Mouse (Mus musculus): ENCODE measurements around the gene Drg1. TPM values are rescaled to one million over a fixed set of nuclear protein-coding genes. Genes with fewer than 3 reads are reported as not detected.
A peak's percentile ranks its signal among the peaks of the same experiment; 100 is the strongest.
"Not testable (repeated sequence)": the region's sequence is repeated elsewhere in the genome, so short reads cannot be mapped to it uniquely, and the experiment has no call there.

Drg1 gene
- polyA plus RNA-seq, 1 experiment from 2014 or later = 229 TPM

DNA sequence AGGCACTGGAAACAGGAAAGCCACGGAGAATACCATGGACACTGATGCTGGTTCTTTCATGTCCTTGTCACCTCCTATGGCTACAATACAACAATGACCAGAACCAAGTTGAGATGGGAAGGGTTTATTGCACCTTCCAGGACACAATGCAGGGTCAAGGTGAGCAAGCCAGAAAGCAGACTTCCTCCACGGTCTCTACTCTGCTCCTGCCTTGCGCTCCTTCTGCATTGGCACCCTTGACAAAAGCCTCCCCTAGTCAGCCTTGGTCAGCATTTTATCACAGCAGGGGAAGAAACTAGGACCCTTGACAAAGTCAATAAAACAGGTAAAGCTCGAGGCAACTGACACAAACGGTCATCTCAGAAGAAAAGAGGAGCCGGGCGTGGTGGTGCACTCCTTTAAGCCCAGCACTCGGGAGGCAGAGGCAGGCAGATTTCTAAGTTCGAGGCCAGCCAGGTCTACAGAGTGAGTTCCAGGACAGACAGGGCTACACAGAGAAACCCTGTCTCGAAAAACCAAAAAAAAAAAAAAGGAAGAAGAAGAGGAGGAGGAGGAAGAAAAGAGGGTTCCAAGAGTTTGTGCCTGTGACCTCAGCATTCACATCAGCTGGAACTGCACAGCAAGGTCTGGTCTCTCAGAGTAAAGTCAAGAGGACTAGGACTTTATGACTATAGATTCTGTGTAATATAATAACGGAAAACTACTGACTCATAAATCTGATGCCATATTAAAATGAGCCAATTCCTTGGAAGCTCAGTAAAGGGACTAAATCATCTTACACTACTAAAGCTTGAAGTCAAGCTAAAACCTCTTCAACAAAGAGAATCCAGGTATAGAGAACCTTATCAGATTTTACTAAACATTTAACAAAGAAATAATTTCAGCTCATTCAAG, 92.5 kb downstream of the Drg1 start:
- not testable (repeated sequence) for H3K9ac ChIP-seq; H3K4me3 ChIP-seq; H3K27ac ChIP-seq; H3K36me3 ChIP-seq; H3K4me2 ChIP-seq (replicated peaks); H3K27me3 ChIP-seq; H3K4me1 ChIP-seq
- 85% methylated on average over 11 of the region's 11 CpGs for WGBS
- peak; percentile 42; the same call in 1 of the 2 replicates for ATAC-seq (ENCODE audit: insufficient number of reproducible peaks, insufficient read depth, low FRiP score, low TSS enrichment)
- peaks cover 12% of the 10 kb centered on the region; the same call in 1 of the 2 replicates for H3K9me3 ChIP-seq

DNA sequence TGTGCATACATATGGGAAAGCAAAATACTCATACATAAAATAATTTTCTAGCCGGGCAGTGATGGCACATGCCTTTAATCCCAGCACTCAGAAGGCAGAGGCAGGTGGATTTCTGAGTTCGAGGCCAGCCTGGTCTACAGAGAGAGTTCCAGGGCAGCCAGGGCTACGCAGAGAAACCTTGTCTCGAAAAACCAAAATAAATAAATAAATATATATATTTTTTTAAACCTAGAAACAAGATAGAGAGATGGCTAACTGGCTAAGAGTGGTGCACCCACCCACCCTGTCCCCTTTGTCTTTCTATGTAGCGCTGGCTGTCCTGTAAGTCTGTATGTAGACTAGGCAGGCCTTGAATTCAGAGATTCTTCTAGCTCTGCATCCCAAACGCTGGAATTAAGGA, 93.7 kb downstream of the Drg1 start:
- WGBS = 49% methylated on average over 5 of the region's 6 CpGs
- H3K36me3 ChIP-seq; H3K27ac ChIP-seq; H3K4me2 ChIP-seq (replicated peaks); H3K4me3 ChIP-seq; H3K9ac ChIP-seq; ATAC-seq (ENCODE audit: insufficient number of reproducible peaks, insufficient read depth, low FRiP score, low TSS enrichment); H3K4me1 ChIP-seq; H3K27me3 ChIP-seq: not testable (repeated sequence)
- H3K9me3 ChIP-seq = peaks cover 17% of the 10 kb centered on the region; the same call in 1 of the 2 replicates

GRCm38 (mm10) chr11:3171931-3172330, 94.3 kb downstream of the Drg1 start:
- ATAC-seq (ENCODE audit: insufficient number of reproducible peaks, insufficient read depth, low FRiP score, low TSS enrichment); H3K4me1 ChIP-seq: not testable (repeated sequence)

GRCm38 (mm10) chr11:3169042-3169441, 97.2 kb downstream of the Drg1 start:
- not testable (repeated sequence) for H3K36me3 ChIP-seq; H3K4me3 ChIP-seq; H3K9ac ChIP-seq; H3K4me2 ChIP-seq (replicated peaks); H3K27me3 ChIP-seq; H3K4me1 ChIP-seq; H3K27ac ChIP-seq
- peak; percentile 29; the same call in 1 of the 2 replicates for ATAC-seq (ENCODE audit: insufficient number of reproducible peaks, insufficient read depth, low FRiP score, low TSS enrichment)
- 74% methylated on average over 2 of the region's 2 CpGs for WGBS
- H3K9me3 ChIP-seq = peaks cover 21% of the 10 kb centered on the region

More at GRCm38 (mm10) chr11:3171931-3172330, 94.3 kb downstream of the Drg1 start:
- not testable (repeated sequence) for H3K9ac ChIP-seq; H3K4me3 ChIP-seq; H3K4me2 ChIP-seq (replicated peaks); H3K27me3 ChIP-seq; H3K27ac ChIP-seq; H3K36me3 ChIP-seq
- peaks cover 19% of the 10 kb centered on the region; the same call in 1 of the 2 replicates for H3K9me3 ChIP-seq
- 70% methylated on average over 1 of the region's 1 CpGs for WGBS

DNA sequence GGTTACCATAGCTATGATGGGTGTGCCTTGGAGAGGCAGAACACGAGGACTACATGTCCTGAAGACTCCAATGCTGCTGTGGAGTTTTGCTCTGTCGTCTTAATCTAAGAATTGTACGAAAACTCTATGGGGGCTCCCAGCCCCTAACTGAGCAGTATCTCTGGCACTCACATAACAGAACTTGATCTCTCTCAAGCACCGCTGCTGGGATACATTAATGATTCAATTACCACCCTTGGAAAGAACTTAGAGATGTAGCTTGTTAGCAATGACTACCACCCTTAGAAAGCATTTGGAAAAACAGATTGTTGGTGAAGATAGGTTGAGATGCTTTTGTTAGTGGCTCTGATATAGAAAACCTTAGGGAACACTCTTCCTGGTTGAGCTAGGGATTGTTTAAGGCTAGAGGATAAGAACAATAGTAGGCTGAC, 98.6 kb downstream of the Drg1 start:
- H3K27me3 ChIP-seq; H3K4me1 ChIP-seq; ATAC-seq (ENCODE audit: insufficient number of reproducible peaks, insufficient read depth, low FRiP score, low TSS enrichment); H3K27ac ChIP-seq; H3K36me3 ChIP-seq; H3K9ac ChIP-seq; H3K4me3 ChIP-seq; H3K4me2 ChIP-seq (replicated peaks): not testable (repeated sequence)
- 74% methylated on average over 4 of the region's 4 CpGs for WGBS
- H3K9me3 ChIP-seq = peaks cover 15% of the 10 kb centered on the region

- not testable (repeated sequence) for H3K9ac ChIP-seq; H3K27ac ChIP-seq; H3K4me2 ChIP-seq (replicated peaks); ATAC-seq (ENCODE audit: insufficient number of reproducible peaks, insufficient read depth, low FRiP score, low TSS enrichment); H3K27me3 ChIP-seq; H3K4me3 ChIP-seq; H3K36me3 ChIP-seq; H3K4me1 ChIP-seq
- 93% methylated on average over 4 of the region's 4 CpGs for WGBS
- H3K9me3 ChIP-seq = peaks cover 19% of the 10 kb centered on the region
These were observed 99.1 kb downstream of the Drg1 start for GRCm38 (mm10) chr11:3167129-3167528.

GRCm38 (mm10) chr11:3166321-3166720, 99.9 kb downstream of the Drg1 start:
- not testable (repeated sequence) for ATAC-seq (ENCODE audit: insufficient number of reproducible peaks, insufficient read depth, low FRiP score, low TSS enrichment); H3K4me3 ChIP-seq; H3K27me3 ChIP-seq; H3K4me2 ChIP-seq (replicated peaks); H3K36me3 ChIP-seq; H3K9ac ChIP-seq; H3K27ac ChIP-seq; H3K4me1 ChIP-seq
- H3K9me3 ChIP-seq = peaks cover 16% of the 10 kb centered on the region

- not testable (repeated sequence) for H3K36me3 ChIP-seq; H3K27ac ChIP-seq; H3K4me2 ChIP-seq (replicated peaks); H3K4me1 ChIP-seq; H3K9ac ChIP-seq; H3K27me3 ChIP-seq; H3K4me3 ChIP-seq
- H3K9me3 ChIP-seq = peaks cover 17% of the 10 kb centered on the region
- peak; percentile 20 for ATAC-seq (ENCODE audit: insufficient number of reproducible peaks, insufficient read depth, low FRiP score, low TSS enrichment)
- WGBS = 69% methylated on average over 3 of the region's 5 CpGs
These were observed 100.9 kb downstream of the Drg1 start for GRCm38 (mm10) chr11:3165210-3165782.

- not testable (repeated sequence) for H3K4me1 ChIP-seq; H3K4me2 ChIP-seq (replicated peaks); H3K27ac ChIP-seq; H3K27me3 ChIP-seq; H3K4me3 ChIP-seq; H3K9ac ChIP-seq; ATAC-seq (ENCODE audit: insufficient number of reproducible peaks, insufficient read depth, low FRiP score, low TSS enrichment); H3K36me3 ChIP-seq
- 79% methylated on average over 3 of the region's 3 CpGs for WGBS
- peaks cover 17% of the 10 kb centered on the region for H3K9me3 ChIP-seq
These were observed 102.6 kb downstream of the Drg1 start for GRCm38 (mm10) chr11:3163661-3164060.

DNA sequence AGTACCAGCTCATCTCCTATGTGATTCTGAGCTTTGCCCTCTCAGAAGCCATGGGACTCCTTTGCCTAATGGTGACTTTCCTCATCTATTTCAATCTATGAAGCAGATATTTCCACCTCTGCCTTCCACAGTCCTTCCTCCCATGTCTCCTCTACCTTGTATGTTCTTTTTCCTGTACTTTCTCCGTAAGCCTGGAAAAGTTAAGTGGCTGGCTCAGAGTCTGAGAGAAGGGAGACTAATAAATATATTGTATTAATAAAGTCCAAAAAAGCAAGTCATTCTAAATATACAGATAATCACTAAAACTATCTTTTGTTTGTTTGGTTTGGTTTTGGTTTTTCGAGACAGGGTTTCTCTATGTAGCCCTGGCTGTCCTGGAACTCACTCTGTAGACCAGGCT, 103.1 kb downstream of the Drg1 start:
- H3K4me3 ChIP-seq; H3K9ac ChIP-seq; H3K4me2 ChIP-seq (replicated peaks); H3K27ac ChIP-seq; H3K27me3 ChIP-seq; H3K36me3 ChIP-seq; ATAC-seq (ENCODE audit: insufficient number of reproducible peaks, insufficient read depth, low FRiP score, low TSS enrichment); H3K4me1 ChIP-seq: not testable (repeated sequence)
- H3K9me3 ChIP-seq = peaks cover 17% of the 10 kb centered on the region
- WGBS = 87% methylated on average over 2 of the region's 2 CpGs

GRCm38 (mm10) chr11:3162236-3162897, 103.8 kb downstream of the Drg1 start:
- H3K4me2 ChIP-seq (replicated peaks); H3K4me1 ChIP-seq; H3K9ac ChIP-seq; H3K36me3 ChIP-seq; H3K4me3 ChIP-seq; H3K27me3 ChIP-seq; H3K27ac ChIP-seq: not testable (repeated sequence)
- peak; percentile 53 for ATAC-seq (ENCODE audit: insufficient number of reproducible peaks, insufficient read depth, low FRiP score, low TSS enrichment)
- H3K9me3 ChIP-seq = peaks cover 14% of the 10 kb centered on the region
- 65% methylated on average over 5 of the region's 5 CpGs for WGBS

GRCm38 (mm10) chr11:3161370-3161769, 104.8 kb downstream of the Drg1 start:
- H3K9me3 ChIP-seq = peaks cover 14% of the 10 kb centered on the region
- not testable (repeated sequence) for ATAC-seq (ENCODE audit: insufficient number of reproducible peaks, insufficient read depth, low FRiP score, low TSS enrichment); H3K27ac ChIP-seq; H3K4me2 ChIP-seq (replicated peaks); H3K9ac ChIP-seq; H3K4me1 ChIP-seq; H3K36me3 ChIP-seq; H3K27me3 ChIP-seq; H3K4me3 ChIP-seq
- 61% methylated on average over 1 of the region's 2 CpGs for WGBS
